Mouse (Mus musculus) CD4-positive, CD25-positive, alpha-beta regulatory T cell, adult 4 months (primary cell): ENCODE measurements around the gene Hist2h2be. TPM values are rescaled to one million over a fixed set of nuclear protein-coding genes. Genes with fewer than 3 reads are reported as not detected.
A peak's percentile ranks its signal among the peaks of the same experiment; 100 is the strongest.
"Not testable (repeated sequence)": the region's sequence is repeated elsewhere in the genome, so short reads cannot be mapped to it uniquely, and the experiment has no call there.

Source experiments
- ATAC-seq: one replicate; pipeline ENCODE4 v1.8.0; 2017
- polyA plus RNA-seq, 2 experiments: library from polyadenylated mRNA; unstranded; fragments of 100-300 nt; shearing (Covaris generic); gene quantifications; one replicate each; pipeline ENCODE4 v1.2.1; 2017

Hist2h2be gene
- 1 to 10 TPM; 1.6 to 2.6 TPM for polyA plus RNA-seq

- ATAC-seq, result peak; percentile 75
Measured at GRCm38 (mm10) chr3:96220765-96221639, at the start of gene Hist2h2be, which contains the start of gene Hist2h2ac. Gene Hist2h2be (plus strand): TSS chr3:96221119. Gene Hist2h2ac (minus strand): TSS chr3:96220880.

- ATAC-seq, result no peak
Measured at GRCm38 (mm10) chr3:96171583-96172196, 49.2 kb upstream of the Hist2h2be start.

GRCm38 (mm10) chr3:96172197-96173178 is 48.4 kb upstream of the Hist2h2be start, which contains the start of gene Sf3b4:
Gene Sf3b4 (plus strand): TSS chr3:96172332.
- peak; percentile 94 for ATAC-seq

GRCm38 (mm10) chr3:96173185-96173584 is 47.7 kb upstream of the Hist2h2be start:
- ATAC-seq, result no peak

- ATAC-seq, result not testable (repeated sequence)
Measured at GRCm38 (mm10) chr3:96174042-96174441, 46.9 kb upstream of the Hist2h2be start.

GRCm38 (mm10) chr3:96175251-96175650 is 45.7 kb upstream of the Hist2h2be start:
- no peak for ATAC-seq

GRCm38 (mm10) chr3:96178427-96178826 is 42.5 kb upstream of the Hist2h2be start:
- no peak for ATAC-seq

- ATAC-seq, result no peak
Measured at GRCm38 (mm10) chr3:96178902-96179301, 42.0 kb upstream of the Hist2h2be start.

GRCm38 (mm10) chr3:96179531-96179930 is 41.4 kb upstream of the Hist2h2be start:
- no peak for ATAC-seq

- ATAC-seq, result peak; percentile 77
Measured at GRCm38 (mm10) chr3:96180727-96181477, 40.0 kb upstream of the Hist2h2be start, which contains the start of gene Sv2a. Gene Sv2a (plus strand): TSS chr3:96181151.

GRCm38 (mm10) chr3:96181510-96182381 is 39.2 kb upstream of the Hist2h2be start:
- ATAC-seq, result no peak

- ATAC-seq, result no peak
Measured at GRCm38 (mm10) chr3:96182382-96182776, 38.5 kb upstream of the Hist2h2be start.

- ATAC-seq, result no peak
Measured at GRCm38 (mm10) chr3:96192977-96193376, 27.9 kb upstream of the Hist2h2be start.

GRCm38 (mm10) chr3:96194966-96195365 is 26.0 kb upstream of the Hist2h2be start:
- peak; percentile 15 for ATAC-seq

- ATAC-seq, result no peak
Measured at GRCm38 (mm10) chr3:96195616-96196313, 25.2 kb upstream of the Hist2h2be start.

- no peak for ATAC-seq
Measured at GRCm38 (mm10) chr3:96196437-96197128, 24.3 kb upstream of the Hist2h2be start.

GRCm38 (mm10) chr3:96197129-96197749 is 23.7 kb upstream of the Hist2h2be start:
- peak; percentile 82 for ATAC-seq

- ATAC-seq, result peak; percentile 83
Measured at GRCm38 (mm10) chr3:96198181-96198580, 22.7 kb upstream of the Hist2h2be start.
